Mouse (Mus musculus) cerebellum, postnatal 14 days (tissue): ENCODE measurements at regions not wholly inside any gene's neighbourhood (a gene's known extent, or its start where the extent isn't known, plus 50 kb on each side); places are given as distances from the start of the nearest gene placed in this dataset.

Experiments
- DNase-seq, 2 experiments: peaks; one replicate each; pipeline ENCODE4 v3.0.0; 2021; ENCODE audit warnings: mixed read lengths in 2 of 2

DNA sequence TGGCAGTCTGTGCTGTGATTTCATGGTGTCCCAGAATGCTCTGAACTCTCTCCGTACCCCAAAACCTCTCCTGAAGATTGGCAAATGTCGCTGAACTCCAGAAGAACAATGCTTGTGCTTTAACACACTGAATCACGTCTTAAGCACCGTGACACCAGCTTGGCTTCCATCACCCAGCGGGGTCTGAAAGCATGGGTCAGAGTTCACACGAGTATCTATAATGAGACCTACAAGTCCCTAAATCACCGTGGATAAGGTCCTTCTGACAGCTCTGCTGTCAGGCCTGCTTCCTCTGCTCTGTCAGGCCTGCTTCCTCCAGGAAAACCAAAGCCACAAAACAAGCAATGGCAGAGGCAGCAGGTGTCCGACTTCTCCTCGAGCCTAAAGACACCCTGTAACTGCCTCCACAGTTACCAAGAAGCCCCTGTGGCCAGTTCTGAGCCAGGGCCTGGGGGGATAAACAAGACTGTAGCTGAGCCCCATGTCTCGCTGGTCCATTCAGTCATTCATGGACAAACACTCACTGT is 229.1 kb upstream of the A430005L14Rik start:
- DNase-seq = no peak

GRCm38 (mm10) chr4:153738088-153738487 is 218.9 kb upstream of the A430005L14Rik start:
- DNase-seq = no peak

- no peak for DNase-seq
Observed at GRCm38 (mm10) chr4:153742241-153742640, 214.8 kb upstream of the A430005L14Rik start.

GRCm38 (mm10) chr4:153752791-153753190 is 204.2 kb upstream of the A430005L14Rik start:
- DNase-seq = no peak

DNA sequence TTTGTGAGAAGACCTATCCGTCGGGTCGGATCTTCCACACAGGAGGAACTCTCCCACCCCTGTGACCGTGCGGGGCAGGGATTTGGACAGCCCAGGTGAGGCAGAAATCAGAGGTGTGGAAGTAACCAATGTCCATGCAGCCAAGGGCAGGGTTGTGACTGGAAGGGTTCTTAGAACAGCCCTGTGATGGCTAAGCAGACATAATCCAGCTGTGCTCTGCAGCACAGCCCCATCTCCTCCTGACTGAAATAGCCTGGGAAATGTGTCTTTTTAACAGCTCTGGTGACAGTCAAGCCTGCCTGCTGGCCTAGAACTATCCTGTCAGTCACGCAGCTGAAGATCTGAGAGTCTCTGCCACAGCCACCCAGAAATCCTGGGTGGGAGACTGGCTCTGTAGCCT is 198.7 kb upstream of the A430005L14Rik start:
- DNase-seq = no peak

DNA sequence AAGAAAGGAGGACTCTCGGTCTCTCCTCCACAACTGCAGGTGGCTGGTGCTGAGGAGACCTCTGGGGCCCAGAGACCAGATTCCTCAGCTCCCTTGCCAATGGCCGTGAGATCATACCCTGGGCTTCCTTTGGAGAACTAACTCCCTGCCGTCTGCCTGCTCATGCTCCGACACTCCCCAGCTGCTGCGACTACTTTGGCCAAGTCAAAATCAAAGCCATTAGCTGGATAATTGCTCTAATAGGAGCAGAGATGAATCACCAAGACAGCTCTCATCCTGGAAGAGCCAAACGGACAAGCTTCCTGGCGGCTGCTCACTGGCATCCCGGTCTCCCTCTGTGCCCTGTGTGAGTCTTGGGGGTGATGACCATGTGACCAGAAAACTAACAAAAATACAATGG is 198.3 kb upstream of the A430005L14Rik start:
- DNase-seq = peak in 1 of 2 experiments; percentile 12

DNA sequence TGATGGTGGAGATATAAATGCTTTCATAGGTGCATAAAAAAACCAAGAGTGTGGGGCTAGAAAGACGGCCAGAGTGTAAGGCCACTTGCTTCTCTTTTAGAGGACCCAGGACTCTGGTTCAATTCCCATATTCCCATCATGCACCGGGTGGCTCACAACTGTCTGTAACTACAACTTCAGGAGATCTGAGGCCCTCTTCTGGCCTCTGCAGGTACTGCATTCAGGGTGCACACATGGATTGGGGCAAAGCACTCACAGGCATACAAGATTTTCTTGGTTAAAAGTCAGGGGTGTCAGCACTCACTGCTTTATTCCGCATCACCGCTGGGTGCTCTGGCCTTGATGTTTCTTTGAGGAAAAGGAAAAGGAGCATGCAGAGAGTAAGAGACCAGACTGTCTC is 196.1 kb upstream of the A430005L14Rik start:
- DNase-seq = peak in 1 of 2 experiments; percentile 32

DNA sequence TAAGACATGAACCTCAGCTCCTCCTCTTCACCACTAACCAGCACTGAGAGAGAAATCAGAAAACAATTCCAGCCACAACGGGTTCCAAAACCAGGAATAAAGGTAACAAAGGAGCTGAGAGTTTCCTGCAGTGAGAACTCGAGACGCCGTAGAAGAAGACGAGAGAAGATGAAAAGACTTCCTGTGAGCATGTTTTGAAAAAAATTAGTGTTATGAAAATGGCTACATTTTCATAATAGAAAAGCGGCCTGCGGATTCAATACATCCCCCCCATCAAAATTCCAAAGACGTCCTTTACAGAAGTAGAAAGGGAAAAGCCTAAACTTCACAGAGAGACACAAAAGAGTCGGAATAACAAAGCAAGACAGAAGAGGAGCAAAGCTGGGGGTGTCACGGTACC is 193.6 kb upstream of the A430005L14Rik start:
- no peak for DNase-seq

- no peak for DNase-seq
Observed at GRCm38 (mm10) chr4:153767713-153768112, 189.3 kb upstream of the A430005L14Rik start.

- DNase-seq = no peak
Observed at GRCm38 (mm10) chr4:153768350-153768749, 188.7 kb upstream of the A430005L14Rik start.

DNA sequence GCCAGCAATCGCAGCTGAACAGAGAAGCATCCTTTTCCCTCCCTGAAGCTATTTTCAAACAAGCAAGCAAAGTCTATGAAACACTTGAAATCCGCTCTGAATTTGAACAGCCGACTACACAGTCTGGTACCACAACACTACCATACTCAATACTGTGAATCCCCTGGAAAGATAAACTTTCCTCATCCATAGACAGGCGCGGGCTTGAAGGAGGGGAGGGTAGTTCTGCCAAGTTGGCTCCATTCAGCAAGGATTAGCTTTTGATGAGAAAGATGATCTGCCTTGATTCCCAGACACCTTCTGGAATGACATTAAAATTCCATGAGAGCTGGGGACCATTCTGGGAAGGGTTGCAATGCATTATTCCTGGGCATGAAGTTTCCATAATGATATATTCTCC is 186.4 kb upstream of the A430005L14Rik start:
- DNase-seq = no peak

DNA sequence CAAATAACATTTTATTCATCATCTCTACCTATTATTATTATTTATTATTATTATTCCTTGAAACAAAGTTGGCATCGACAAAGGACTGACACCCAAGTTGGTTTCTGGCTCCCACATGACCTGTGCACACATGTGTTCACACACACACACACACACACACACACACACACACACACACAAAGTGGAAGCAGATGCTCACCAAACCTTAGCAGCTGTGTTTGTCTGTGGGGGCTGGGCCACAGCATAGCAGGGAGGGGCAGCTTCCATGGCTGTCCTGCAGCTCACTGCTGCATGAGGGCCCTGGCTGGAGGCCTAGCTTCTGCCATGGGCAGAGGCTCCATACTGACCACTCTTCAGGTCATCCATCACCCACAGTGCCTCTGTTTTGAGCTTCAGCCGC is 176.5 kb upstream of the A430005L14Rik start:
- no peak for DNase-seq

DNA sequence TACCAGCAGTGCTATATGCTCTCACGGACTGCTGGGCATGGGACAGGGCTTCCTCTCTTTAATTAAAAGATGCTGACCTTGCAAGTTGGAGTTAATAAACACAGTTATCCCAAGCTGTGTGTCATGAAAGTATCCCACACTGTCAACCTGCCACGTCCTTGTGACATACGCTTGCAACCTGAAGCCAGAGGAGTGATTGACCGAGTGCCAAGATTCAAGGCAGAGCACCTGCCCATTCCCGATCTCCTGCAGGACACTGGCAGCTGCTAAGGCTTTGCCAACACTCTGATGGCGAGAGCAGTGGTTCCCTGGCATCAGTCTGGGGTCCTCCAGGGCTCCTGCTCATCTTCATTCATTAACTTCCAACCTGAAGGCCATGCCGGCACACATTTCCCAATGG is 175.8 kb upstream of the A430005L14Rik start:
- DNase-seq = peak; percentile 80

- DNase-seq = peak; percentile 59
Observed at GRCm38 (mm10) chr4:153781981-153782521, 175.0 kb upstream of the A430005L14Rik start.

DNA sequence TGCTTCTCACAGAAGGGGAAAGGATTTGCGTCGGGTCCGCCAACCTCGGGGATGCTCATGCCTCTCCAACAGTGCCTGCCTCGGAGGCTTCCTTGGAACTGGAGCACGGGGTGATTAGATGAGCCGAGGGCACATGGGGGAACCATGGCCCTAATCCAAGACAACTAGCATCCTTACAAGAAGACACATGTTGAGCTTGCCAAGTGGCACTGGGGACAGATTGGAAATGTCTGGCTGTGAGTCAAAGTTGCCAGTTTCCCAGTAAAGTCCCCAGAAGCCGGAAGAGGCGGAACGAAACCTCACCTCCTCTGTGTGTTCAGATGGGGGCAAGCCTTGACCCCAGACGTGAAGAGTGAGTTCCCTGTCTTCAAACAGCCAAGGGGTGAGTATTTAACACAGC is 172.6 kb upstream of the A430005L14Rik start:
- peak; percentile 28 to 53 for DNase-seq

GRCm38 (mm10) chr4:153785564-153785963 is 171.5 kb upstream of the A430005L14Rik start:
- no peak for DNase-seq

GRCm38 (mm10) chr4:153792307-153792706 is 164.7 kb upstream of the A430005L14Rik start:
- peak in 1 of 2 experiments; percentile 11 for DNase-seq

GRCm38 (mm10) chr4:153798061-153798460 is 159.0 kb upstream of the A430005L14Rik start:
- DNase-seq = no peak

- DNase-seq = no peak
Observed at GRCm38 (mm10) chr4:153805727-153806126, 151.3 kb upstream of the A430005L14Rik start.

DNA sequence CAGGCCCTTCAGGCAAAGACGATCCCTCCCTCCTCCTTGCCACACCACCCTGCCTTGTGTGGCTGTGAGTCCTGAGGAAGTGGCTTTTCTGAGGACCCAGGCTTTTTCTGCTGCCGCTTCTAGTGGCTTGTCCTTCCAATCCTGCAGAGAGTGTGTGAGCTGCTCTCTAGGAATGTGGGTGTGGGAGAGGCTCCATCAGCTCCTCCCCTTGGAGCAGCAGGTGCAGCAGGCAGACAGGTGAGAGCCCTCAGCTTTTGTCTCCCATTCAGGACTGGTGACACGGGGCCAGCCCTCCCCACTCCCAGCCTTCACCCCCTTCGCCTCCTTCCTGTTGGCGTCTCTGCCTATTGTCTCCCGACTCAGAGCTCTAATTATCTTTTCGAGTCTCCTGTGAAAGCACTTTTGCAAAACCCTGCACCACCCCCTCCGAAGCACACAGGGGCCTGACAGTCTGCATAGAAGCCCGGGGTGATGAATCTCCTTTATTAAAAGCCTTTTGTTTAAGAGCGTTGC is 150.8 kb upstream of the A430005L14Rik start:
- no peak for DNase-seq

DNA sequence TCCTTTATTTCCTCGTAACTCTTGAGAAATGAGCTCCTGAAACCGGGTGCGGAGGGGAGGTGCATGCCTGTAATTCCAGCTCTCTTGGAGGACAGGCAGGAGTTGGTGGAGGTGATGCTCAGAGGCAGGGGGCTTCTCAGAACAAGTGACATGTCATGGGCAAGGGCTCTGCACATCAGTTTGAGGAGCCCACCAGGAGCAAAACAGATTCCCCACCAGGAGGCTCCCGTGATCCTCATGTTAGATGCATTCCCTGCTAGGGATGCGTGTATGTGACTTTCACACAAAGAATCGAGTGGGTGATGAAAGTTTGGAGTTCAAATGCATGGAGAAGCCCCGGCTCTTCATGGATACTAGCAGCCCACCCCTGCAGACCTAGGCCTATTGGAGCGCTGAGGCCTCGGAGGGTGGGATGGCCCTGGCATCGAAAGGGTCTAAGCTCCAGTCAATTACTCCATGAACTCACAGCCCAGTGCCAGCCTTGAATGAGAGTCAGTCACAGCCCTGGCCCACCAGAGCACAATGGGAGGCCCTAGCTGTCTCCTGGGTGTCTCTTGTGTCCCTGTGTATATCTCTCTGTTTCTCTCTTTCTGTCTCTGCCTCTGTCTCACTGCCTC is 150.1 kb upstream of the A430005L14Rik start:
- DNase-seq = peak; percentile 11 to 27

GRCm38 (mm10) chr4:153812866-153813265 is 144.2 kb upstream of the A430005L14Rik start:
- DNase-seq = peak; percentile 67 to 73

DNA sequence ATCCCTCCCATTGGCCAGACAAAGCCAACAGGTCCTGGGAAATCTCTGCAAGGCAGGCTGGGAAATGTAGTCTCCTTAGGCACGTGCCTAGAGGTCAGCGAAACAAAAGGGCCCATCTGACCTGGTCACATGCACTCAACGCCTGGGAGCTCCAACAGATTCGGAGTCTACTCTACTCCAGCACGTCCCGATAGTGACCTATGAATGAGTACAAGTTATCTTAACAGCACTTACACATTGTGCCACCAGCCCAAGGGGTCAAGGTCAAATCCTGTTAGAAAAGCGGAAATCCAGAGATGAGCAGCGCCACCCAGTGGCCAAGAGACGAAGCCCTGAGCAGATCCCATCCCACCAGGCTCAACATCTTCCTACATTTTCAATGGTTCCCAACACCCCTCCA is 129.1 kb upstream of the A430005L14Rik start:
- peak; percentile 18 to 47 for DNase-seq

- no peak for DNase-seq
Observed at GRCm38 (mm10) chr4:153829766-153830165, 127.3 kb upstream of the A430005L14Rik start.
